Mouse (Mus musculus) testis, adult 2 months (tissue): ENCODE measurements at regions not wholly inside any gene's neighbourhood (a gene's known extent, or its start where the extent isn't known, plus 50 kb on each side); places are given as distances from the start of the nearest gene placed in this dataset.

ENCODE experiments used
- CTCF ChIP-seq: fragments of 200-500 bp; IDR thresholded peaks from 2 replicates; pipeline ENCODE4 v1.5.1; 2012; ENCODE audit warnings: low read depth, mild to moderate bottlenecking, inconsistent platforms, low read length, moderate library complexity; ENCODE audit not compliant: control insufficient read depth, insufficient read depth, insufficient replicate concordance
- POLR2A ChIP-seq: fragments of 200-500 bp; IDR thresholded peaks from 2 replicates; pipeline ENCODE4 v1.6.1; 2012; ENCODE audit warnings: low read depth, mild to moderate bottlenecking, inconsistent platforms, low read length, moderate library complexity; ENCODE audit not compliant: control insufficient read depth

- TF ChIP-seq POLR2A = no peak
- no peak for TF ChIP-seq CTCF
Measured at GRCm38 (mm10) chr14:98933371-98933916, 60.7 kb downstream of the Rpl36a-ps1 start.
